Mouse (Mus musculus) mesoderm, embryonic 11.5 days (tissue): Measurements from ENCODE around the gene Cdc42bpa.
"Not testable (repeated sequence)": the region's sequence is repeated elsewhere in the genome, so short reads cannot be mapped to it uniquely, and the experiment has no call there.

ENCODE experiments used
- DNase-seq: peaks from one replicate; pipeline ENCODE4 v3.0.0-alpha.2; 2012; ENCODE audit warnings: low read depth, low spot score

Gene Cdc42bpa

DNA sequence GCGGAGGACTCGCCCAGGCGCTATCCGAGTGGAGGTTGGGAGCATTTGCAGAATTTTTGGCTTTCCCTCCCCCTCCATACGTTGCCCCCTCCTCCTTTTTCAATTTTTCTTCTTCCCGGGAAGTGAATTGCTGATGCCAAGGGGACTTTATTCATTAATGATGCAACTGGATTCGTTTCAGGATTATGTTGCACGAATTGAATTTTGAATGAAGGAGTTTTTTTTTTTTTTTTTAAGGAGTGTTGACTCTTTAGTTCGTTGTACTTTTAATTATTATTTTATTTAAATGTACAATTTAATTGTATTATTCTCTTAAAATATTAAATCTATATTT lies 238 bp downstream of the Cdc42bpa start:
- DNase-seq: no peak

DNA sequence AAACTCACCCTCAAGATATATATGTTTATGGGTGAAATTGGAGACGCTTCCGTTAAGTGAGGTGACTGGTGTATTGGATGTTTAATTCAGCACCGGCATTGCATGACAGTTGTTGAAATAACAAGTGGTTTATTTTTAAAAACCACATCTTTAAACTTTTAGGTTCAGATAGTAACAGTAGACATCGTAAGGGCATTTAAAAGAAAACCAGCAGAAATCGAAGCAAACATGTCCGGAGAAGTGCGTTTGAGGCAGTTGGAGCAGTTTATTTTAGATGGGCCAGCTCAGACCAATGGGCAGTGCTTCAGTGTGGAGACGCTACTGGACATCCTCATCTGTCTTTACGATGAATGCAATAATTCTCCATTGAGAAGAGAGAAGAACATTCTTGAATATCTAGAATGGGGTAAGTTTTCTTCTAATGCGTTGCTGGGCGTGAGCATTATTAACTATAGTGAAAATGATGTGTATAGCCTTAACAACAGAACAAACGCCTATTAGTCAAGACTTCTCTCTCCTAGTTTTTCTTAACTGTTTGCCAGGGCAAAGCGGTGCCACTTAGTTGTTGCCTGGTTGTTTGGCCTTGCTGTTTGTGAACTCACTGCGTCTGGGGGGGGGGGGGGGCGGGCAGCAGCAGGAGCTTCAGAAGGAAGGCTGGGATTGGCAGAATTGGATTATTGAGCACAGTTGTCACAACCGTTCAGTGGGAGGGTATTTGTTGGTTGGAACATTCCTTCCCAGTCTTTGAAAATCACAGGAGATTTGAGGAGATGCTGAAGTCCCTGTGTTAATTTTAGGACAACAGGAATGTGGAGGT lies 818 bp downstream of the Cdc42bpa start:
- DNase-seq: no peak

DNA sequence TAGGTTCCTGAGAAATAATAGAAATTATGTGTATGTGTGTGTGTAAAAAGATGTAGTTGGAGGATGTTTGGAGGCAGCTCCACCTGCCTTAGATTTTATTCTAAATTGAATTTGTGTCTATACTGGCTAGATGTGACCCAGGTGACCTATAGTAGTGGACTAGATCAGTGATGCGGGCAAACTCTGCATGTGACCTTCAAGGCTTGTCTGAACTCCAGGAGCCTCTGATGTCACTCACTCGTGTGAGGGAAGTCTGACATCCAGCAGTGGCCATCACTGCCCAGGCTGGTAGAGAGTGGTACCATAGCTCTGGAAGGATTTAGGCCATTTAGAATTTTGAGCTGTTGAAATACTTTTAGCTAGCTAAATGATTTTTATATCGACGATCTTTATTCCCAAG lies 1.5 kb downstream of the Cdc42bpa start:
- no peak for DNase-seq

DNA sequence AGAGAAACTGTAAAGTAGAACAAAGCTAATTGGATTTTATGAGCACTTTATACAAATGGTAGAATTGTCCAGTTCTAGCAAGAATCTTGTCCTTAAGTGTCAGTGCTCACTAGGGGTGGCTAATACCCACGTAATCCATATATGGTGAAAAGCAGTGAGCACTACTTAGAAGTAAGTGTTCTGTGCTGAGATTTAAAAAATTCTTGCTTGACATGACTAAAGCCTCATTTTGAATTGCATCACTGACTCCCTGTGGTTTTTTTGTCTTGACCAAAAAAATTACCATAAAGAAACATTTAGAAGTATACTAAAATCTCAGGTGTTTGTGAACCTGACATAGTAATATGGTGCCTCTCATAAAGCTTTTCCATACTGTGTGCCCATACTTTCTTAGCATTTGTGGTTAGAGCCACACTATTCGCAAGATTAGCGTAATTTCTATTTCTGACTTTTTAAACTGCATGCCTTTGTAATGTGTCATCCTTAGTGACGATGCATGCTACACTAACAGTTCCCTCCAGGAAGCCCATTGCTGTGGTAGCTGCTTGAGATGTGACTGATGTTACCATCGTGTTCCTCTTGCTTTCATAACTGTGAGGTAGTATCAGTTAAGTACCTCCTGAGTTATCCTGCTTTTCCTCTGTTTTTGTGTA lies 9.6 kb downstream of the Cdc42bpa start:
- DNase-seq: no peak

DNA sequence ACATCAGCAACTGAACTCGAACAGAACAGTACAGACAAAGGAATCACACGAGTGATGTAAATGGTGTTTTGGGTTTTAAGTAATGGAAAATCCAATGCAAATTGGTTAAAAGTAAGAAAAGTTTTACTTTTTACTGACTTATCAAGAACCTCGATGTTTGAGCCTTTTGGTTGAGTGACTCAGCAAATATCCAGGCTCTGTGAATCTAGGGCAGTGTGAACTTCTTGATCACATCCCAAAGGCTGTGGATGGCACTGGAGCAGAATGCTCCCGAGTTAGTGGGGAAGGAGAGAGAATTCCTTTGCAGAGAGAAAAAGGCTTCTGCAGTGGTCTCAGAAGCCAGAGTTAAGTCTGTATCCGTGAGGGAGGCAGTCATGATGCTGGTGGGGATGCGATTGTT lies 14.7 kb downstream of the Cdc42bpa start:
- DNase-seq: no peak

DNA sequence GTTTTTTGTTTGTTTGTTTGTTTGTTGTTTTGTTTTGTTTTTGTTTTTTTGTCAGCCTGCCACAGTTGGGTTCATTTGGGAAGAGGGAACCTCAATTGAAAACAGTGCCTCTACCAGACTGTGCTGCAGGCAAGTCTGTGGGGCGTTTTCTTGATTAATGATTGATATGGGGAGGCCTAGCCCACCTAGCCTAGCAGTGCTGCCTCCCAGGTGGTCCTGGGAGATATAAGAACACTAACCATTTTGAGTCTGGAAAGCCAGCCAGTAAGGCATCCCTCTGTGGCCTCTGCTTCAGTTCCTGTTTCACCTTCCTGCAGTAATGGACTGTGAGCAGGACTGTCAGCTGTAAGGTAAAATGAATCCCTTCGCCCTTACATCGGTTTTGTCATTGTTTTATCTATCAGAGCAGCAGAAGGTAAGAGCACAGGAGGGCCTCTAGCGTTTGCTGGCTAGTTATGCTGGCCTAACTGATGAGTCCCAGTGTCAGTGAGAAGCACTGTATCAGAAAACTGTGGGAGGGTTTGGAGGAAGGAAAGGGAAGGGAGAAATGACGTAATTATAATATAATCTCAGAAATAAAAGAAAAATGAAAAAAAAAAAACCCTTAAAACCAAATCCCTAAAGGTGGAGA lies 15.5 kb downstream of the Cdc42bpa start:
- DNase-seq: no peak

DNA sequence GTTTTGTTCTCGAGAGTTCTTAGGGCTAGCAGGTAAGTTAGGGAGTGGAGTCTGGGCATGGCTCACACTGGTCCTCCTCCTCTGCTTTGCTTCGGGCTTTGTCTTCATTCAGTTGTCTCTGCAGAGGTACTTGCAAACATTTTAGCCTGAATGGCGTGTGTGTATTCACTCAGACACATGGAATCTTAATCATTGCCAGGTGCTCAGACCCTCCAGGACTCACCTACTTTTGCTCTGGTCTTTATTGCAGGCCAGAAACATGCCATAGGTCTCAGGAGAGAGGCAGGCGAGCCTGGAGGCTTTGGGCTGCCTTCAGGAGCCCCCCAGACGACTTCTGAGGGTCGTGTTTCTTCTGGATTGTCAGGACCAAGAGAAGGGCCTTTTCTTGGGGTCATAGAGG lies 17.2 kb downstream of the Cdc42bpa start:
- peak; percentile 44 for DNase-seq

DNA sequence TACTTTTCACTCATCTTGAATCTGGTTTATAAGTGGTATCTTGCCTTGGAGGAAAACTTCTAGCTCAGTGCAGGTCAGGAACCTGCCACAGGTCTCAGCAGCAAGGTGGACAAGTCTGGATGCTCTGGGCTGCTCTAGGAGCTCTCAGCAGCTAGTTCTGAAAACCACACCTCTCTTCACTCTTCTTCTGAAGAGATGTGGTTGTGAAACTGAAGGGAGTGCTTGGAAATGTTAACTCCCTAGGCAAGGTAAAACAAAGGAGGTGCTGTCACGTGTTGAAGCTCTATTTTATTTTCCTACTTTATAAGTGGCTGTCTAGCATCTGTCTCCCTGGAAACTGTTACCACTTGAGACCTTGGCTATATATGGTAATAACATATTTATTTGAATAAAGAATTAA lies 18.5 kb downstream of the Cdc42bpa start:
- no peak for DNase-seq

DNA sequence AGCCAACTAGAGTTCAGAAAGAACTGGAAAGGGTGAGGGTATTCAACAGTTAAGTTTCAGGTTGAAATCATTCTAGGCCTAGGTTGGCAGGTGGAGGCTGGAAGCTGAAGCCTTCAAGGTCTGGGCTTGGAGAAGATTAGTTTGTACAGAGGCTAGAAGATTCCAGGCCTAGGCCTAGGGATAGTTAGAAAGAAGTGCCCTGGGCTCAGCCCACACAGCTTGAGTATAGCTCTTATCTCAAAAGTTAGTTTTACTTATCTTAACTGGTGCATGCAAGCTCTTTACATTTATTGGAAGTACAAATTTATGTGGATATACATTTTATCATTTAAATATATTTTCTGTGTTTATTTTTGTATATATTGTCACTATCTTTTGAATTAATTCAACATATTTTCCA lies 21.4 kb downstream of the Cdc42bpa start:
- DNase-seq: no peak

DNA sequence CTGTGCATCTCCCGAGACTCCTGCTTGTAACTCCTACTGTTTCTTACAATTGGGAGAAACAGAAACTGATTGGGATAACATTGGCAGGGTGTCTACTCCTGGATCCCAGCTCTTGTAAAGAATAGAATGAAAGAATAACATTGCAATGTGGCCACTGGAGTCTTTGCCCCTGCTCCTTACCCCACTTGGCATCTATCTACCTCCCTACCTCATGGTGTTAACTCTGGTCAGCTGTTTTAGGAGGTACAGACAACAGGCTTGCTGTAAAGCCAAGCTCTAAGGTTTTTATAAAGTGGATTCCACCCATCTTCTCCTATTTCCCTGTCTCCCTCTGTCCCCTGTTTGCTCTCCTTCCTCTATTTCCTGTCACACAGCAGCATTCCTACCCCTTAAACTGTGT lies 21.9 kb downstream of the Cdc42bpa start:
- no peak for DNase-seq

DNA sequence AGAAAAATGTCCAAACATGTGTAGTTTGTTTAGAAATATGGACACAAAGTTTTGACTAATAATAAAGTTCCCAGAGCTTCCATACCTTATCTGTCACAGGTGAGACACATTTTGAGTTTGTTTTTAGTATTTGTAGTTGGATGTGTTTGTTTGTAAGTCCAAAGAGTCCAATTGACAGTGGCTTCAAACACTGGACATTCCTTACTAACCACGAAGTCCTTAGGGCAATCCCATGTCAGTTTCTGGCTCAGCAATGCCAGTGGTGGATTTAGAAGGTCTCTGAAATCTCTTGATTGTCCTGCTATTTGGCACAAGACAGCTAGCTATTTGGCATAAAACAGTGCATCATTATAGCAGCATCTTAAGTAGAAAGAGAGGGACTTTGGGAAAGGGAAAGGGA lies 22.7 kb downstream of the Cdc42bpa start:
- no peak for DNase-seq

DNA sequence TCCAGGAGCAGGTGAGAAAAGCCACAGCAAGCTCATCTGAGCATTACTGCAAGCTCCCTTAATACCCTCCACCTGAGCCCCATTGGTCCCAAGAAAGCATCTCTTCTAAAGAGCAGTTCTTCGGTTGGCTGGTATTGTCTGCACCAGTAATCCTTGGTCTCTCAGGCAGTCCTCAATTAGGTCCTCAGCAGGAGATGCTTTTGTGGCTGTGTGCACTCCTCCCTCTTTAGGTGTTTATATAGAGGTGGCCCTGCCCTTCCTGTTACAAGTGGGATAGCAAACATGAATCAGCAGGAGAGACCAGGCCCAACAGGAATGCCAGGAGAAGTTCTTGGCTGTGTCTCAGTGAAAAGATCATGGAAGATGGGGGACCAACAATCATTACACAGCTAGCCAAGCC lies 23.9 kb downstream of the Cdc42bpa start:
- DNase-seq: no peak

DNA sequence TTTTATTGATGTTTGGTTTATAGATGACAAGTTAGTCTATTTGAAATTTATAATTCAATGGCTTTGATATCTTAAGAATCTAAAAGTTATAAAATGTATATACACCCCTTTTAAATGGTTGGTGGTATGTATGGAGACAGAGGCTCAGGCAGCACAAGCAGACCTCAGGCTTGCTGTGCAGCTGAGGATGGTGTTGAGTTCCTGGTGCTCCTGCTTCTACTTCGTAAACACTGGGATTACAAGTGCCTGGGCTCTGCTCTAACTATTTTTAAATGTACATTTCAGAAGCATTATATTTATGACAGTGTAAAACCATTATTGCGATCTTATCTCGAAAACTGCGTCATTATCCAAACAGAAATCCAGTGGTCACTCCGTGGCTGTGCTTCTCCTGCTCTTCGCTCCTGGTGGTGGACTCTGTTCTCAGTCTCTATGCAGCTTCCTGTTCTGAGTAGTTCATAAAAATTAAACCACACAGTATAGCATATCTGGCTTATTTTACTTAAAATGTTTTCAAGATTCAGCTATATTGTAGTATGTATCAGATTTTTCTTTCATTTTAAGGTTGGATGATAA lies 31.5 kb downstream of the Cdc42bpa start:
- no peak for DNase-seq

DNA sequence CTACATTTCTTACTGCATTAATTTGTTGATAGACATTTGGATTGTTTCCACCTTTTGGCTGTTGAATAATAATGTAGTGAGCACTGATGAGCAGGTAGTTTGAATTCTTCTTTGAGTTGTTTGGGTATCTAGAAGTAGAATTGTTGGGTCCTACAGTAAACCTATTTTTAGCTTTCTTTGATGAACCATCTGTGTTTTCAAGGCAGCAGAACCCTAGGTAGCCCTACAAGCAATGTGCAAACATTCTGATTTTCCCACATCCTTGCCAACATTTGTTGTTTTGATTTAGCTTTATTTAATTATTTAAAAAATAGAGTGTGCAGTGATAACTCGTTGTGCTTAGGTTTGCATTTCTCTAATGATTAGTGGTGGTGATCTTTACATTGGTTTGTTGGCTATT lies 32.0 kb downstream of the Cdc42bpa start:
- DNase-seq: no peak

DNA sequence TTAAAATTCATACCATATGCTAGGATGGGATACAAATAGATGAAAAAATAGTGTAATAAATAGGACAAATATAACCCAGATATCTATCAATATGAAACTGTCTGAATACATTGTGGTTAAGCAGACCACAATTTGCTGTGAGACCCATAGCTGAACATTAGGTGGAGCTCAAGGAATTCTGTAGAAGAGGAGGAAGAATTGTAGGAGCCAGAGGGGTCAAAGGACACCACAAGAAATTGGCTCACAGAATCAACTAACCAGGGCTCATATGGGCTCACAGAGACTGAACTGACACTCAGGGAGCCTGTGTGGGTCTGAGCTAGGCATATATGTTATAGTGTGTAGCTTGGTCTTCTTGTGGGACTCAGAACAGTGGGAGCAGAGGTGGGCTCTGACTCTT lies 47.8 kb downstream of the Cdc42bpa start:
- DNase-seq: no peak

DNA sequence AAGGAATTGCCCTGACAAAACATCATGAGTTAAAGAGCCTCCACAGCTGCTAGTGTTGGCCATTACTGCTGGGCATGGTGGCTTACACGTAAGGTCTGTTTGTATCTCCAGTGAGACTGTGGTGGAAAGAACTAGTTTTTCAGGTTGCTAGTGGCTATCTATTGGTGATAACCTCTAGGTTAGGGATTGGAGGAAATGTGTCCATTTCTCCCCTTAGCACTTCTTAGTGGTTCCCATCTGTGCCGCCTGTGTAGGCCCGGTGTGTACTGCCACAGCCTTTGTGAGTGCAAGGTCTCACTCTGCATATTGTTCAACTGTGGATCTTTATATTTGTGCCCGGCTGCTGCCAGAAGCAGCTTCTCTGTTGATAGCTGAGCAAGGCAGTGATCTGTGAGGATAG lies 53.2 kb downstream of the Cdc42bpa start:
- no peak for DNase-seq

DNA sequence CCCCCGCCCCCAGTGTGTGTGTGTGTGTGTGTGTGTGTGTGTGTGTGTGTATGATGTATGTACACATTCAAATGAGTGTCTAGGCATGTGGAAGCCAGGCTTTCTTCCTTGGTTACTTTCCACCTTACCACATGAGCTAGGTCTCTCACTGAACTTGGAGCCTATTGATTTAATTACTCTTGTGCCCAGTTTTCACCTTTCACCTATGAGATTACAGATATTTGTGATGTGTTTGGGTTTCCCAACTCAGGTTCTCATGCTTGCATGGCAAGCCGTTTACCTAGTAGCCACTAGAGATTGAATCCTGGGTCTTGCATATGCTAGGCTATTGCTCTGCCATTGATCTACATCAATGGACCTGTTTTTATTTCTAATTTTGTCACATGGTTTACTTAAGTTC lies 57.9 kb downstream of the Cdc42bpa start:
- DNase-seq: no peak

DNA sequence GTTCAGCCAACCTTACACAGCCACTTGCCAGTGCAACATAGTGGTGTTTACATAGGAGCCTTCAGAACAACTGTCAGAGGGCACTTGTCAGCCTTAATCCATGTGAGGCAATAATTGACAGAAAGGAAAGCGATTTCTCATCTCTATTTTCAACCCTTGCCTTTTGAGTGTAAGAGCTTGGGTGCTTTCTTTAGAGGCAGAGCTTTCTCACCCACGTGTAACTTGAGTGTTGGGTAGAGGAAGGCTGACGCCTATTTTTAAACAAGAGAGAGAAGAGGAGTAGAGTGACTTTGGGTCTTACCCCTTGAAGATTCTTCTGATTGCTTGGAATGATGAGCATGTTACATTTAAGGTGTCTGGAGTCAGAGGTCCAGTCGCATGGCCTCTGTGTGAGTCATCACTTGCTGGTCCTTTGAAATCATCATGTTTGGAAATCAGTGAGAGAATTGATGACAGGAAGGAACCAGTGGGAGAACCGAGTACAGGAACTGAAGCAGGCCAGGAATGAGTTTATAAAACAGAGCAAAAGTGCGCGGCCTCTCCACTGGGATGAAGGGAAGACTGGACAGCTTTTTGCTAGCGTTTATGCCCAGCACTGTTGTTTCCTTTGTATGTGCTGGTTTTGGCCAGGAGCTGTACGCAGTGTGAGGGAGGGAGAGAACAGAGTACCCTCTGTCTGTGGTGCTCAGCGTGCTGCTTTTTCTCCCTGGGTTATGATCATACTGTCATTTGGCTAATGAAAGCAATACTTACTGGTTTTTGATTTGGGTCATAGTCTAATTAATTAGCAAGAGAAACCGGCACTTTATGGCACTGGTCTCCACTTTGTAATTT lies 61.4 kb downstream of the Cdc42bpa start:
- no peak for DNase-seq

DNA sequence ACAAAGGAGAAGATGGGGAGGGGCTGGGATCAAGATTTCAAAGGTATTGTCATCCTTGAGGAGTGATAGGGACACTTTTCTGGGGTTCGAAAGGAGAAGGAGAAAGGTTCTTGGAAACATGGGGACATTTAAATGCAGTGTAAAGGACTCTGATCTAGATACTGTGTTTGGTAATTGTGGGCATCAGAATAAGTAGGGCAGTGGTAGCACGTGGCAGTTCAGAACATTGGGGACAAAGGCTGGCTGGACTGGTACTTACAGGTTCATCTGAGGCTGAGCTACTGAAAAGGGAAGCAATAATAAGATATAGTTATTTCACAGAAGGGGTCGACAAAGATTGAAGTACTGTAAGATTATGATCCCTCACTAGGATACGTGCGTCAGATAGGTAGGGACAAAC lies 63.2 kb downstream of the Cdc42bpa start:
- no peak for DNase-seq

DNA sequence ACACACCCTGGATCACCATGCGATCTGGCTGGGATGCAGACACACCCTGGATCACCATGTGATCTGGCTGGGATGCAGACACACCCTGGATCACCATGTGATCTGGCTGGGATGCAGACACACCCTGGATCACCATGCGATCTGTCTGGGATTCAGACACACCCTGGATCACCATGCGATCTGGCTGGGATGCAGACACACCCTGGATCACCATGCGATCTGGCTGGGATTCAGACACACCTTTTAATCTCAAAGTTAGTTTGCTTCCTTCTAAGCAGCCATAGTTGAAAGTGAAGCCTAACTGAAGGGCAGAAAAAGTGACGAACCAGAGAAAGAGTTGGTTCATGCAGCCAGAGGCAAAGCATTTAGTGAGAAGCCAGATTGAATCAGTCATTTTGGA lies 69.6 kb downstream of the Cdc42bpa start:
- not testable (repeated sequence) for DNase-seq

DNA sequence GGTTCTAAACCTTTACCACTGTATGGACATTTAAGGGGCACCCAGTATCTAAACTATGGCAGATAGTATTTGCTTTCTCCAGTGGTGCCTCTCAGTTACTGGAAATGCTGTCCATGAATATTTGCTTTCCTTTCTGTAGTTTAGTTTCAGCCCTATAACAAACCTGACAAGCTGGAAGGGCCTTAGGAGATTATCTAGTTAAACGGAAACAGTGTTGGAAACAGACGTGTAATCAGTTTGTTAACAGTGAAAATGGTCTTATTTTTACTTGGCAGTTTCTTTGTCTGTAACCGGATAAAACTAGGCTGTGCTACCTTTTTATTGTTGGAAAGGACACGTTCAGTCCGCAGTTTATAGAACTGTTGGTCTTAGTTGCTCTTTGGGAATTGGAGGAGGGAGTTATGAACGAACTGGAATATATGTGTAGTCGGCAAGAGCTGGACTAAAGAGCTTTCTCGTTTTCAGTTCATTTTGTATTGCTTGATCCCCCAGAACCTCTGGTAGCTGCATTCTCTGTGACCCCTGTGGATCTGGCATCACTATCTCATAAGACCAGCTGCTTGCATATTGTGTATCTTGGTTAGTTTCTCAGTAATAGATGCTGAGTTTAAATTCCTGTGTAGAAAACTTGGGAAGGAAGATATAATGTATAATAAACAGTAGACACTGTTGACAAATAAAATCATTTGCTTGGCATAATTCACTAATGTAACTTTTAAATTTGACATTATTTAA lies 70.5 kb downstream of the Cdc42bpa start:
- no peak for DNase-seq
